Mouse (Mus musculus): Measurements from ENCODE around the gene Trip13.

The Trip13 gene

DNA sequence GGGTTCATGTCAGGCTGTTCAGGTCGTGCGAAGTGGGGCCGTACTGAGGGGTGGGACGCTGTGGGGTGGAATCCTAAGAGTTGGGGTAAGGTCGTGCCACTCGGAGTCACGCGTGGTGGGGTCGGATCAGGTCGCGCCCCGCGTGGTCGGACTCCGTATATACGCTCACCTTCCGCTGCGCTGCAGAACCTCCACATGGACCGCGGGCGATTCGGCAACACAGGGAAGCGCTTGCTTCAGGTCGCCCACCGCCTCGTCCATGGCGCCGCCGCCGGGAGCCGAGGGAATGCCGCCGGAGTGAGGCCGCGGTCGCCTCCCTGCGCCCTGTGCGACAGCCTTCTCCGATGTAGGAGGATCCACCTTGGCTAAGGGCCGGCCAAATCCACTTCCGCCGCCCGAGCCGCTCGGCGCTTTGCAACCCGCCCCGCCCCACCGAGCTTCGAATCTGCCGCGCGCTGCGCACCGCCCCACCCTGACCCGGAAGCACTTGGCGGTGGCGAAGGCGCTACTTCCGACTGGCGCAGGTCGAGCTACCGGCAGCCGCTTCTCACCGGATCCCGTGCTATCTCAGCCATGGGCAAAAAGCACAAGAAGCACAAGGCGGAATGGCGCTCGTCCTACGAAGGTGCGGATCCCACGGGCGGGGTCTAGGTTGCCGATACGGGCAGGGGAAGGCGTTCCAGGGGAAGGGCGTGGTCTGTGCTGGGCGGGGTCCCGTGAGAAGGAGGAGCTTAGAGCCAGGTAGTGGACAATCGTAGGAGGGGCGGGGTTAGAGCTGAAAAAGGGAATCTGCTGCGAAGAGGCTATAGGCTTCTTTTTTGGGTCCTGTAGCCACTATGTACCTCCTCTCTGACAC, at the start of gene Trip13, which contains the start of gene Brd9:
Gene Trip13, minus strand, starts transcription at position 464 of the 856 bp plus-strand sequence.
Gene Brd9, plus strand, starts transcription at position 491 of the 856 bp plus-strand sequence.
- DNase-seq (ENCODE audit: low read depth): peak; percentile 95

DNA sequence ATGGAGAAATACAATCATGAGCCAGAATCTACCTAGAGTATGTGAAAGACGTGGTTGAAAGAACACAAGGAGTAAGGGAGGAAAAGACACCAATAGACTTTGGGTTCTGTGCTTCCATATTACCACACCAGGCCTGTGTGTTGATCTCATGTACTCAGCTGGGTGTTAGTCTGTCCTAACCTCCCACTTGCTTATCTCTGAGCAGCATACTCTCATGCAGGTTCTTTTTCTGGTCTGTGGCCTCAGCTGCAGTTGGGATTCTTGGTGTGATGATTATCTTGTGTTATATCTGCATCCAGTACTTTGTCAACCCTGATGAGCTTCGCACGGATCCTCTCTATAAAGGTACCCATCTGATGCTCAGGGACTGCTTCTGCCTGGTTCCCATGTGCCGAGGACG, 39.4 kb upstream of the Trip13 start:
- DNase-seq (ENCODE audit: low read depth): no peak

DNA sequence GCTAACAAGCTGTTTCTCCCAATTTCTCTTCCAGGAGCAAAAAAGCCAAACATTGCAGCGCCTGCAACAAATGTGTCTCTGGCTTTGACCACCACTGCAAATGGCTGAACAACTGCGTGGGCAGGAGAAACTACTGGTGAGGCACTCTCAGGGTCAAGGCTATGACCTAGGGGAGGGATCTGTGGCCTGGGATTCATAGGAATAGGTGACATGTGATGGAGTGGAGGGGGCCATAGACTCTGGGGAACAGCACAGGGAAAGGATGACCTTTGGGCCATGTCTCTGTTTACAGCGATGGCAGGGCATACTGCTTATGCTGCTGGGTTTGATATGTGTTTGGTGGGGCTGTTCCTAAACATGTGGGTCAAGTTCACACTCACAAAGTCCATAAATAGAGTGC, 36.9 kb upstream of the Trip13 start:
- no peak for DNase-seq (ENCODE audit: low read depth)

DNA sequence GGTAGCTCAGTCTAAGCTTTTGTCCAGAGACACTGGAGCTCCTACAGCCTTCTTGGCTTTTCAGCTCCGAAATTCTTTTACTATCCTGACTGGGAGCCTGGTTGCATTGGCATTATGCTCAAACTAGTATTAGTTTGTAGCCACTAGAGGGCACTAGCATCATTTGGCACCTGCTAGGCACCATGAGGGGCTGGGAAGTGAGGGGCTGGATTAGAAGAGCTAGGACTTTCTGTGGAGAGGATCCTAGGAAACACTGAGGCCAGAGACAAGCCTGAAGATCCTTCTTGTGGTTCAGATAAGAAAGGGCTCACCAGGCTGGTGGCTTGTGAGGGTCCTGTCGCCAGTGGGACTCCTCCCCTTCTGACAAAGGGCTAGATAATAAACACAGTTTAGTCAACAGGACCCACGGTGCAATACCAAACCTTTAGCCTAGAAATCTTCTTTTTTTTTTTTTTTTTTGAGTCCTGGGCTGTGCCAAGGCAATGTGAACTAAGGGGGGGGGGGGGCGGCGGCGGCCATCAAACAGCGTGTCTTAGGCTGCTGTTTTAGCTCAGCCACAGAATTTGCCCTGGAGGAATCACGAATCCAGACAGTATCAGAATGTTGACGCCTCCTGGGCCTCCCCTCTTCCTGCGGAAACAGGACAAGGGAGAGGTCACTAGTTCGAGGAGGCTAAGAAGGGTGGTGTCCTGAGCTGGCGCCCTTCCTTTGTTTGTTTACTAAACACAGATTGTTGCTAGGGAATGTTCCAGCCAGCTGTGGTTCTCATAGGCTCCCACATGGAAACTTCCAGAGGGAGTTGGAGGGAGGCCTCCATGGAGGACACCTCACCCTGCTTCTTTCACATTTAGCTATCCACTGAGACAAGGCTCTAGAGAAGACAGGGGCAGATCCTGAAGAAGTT, 33.2 kb upstream of the Trip13 start:
- DNase-seq (ENCODE audit: low read depth): peak; percentile 62

DNA sequence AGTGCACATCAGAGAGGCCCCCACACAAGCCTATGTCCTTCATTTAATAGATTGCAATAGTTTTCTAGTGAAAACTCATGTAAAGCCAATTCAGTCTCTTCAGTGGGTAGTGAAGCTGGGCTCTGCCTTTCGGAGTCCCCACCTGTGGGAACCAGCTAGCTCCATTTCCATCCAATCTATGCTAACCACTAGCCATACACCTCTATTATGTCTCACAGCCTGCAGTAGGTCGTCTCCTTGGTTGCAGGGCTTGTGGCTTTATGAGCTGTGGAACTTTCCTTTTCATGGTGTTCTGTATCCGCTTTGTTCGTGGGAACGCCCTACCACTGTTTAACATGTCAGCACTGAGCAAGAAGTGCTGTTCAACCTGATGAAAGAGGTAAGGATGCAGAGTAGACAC, 26.0 kb upstream of the Trip13 start, which contains the start of gene Zdhhc11:
Gene Zdhhc11, plus strand, starts transcription at position 301 of the 400 bp plus-strand sequence.
- DNase-seq (ENCODE audit: low read depth): no peak

DNA sequence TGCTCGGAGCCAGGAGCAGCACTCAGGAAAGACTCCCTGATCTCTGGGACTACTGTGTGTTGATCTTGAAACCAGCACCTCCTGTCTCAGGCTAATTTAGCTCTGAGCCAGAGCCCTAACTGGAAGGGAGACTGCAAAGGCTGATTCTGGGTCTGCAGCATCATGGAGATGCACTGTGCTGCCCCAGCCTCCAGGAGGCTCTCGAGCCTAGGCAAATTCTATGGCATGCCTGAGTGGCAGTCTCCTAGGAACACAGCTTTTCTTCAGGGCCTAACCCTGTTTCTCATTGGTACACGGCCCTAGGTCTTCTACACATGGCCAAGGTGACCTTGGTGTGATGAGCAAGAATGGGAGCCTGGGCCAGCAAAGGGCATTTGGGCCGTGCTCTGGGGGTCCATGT, 23.6 kb upstream of the Trip13 start:
- no peak for DNase-seq (ENCODE audit: low read depth)

DNA sequence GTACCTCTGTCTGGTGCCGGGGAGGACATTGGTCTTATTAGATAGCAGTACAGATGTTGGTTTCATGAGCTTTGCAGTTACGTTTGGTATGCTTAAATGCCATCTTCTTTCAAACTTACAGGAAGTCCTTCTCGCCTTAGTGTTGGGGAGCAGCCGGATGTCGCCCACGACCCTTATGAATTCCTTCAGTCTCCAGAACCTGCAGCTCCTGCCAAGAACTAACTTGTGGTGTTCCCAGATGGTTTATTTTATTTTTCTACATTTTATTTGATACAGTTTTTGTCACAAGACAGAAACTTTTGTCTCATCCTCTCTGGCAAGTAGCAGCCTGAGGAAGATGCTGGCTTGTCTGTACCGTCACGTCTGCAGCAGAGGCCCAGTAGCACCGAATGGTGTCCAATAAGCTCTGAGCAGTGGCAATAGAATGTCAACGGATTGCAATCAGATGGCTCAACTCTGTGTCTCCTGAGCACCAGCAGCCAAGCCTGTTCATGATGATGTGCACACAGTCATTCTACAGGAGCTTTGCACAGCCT, 22.6 kb upstream of the Trip13 start:
- DNase-seq (ENCODE audit: low read depth): no peak

DNA sequence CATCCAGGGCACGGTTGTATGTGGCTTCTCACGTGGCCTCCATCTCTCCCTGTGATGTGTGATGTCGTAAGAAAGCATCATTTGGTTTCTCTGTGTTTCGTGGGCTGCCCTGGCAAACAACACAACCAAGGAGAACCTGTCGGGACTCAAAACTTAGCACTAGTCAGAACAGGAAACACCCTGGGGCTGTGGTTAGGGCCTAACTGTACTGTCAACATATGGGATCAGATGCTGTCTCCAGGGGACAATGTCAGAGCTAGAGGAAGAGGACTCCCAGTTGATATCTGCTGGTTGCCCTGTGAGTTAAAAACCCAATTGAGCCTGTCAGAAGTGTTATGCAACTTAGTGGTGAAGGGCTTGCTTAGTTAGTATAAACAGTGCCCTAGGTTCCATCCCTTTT, 17.9 kb upstream of the Trip13 start:
- DNase-seq (ENCODE audit: low read depth): no peak

DNA sequence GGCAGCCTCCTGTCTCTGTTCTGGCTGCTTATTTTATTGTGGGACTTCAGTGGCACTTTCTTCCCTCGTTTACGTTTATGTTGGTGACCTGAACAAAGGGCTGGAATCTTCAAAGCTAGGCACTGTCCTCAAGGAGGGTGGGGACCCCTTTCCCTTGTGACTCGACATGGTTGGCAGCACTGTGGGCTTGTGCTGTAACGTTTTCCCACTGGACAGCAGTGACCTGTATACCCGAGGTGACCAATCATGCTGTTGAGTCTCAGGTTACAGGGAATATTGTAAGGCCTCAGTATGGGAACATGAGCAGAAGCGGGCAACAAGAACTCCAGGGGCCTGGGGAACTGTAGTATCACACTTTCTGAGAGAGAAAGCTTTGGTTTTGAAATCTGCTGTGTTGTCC, 17.1 kb upstream of the Trip13 start:
- no peak for DNase-seq (ENCODE audit: low read depth)

DNA sequence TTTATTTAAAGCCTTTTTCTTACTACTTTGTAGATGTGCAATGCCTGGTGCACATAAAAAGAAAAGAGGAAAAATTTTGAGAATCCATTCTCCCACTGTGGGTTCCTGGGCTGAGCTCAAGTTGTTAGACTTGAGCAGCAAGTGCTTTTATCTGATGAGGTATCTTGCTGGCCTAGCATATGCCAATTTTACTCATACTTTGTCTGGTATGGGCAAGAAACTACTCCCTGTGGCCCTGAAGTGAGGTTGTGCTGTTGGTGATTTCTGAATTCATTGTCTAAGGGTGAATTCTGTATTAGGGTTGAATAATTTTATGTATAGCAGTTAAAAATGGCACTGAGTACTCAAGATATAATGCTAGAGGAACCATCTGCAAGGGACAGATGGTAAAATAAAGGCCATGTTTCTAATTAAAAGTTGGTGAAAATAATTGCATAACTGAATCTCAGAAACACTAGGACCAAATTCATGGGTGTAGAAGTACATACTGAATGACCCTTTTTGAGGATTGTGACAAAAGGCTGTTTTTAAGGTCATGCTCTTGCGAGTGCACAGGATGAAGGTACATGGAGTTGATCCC, 16.1 kb upstream of the Trip13 start:
- no peak for DNase-seq (ENCODE audit: low read depth)

DNA sequence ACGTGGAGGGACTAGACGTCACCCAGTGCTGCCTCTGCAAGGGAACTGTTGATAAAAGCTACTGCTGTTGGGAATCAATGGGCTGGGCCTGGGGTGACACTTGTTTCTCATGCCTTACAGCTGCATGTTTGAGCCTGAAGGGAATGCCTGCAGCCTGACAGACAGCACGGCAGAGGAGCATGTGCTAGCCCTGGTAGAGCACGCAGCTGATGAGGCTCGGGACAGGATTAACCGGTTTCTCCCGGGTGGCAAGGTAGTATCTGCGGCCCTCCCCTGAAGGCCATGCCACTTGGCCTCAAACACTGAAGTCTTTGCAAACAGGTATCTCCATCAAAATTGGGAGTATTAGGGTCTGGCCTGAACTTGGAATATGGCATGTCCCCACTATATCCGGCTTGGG, 7.0 kb upstream of the Trip13 start:
- DNase-seq (ENCODE audit: low read depth): no peak

DNA sequence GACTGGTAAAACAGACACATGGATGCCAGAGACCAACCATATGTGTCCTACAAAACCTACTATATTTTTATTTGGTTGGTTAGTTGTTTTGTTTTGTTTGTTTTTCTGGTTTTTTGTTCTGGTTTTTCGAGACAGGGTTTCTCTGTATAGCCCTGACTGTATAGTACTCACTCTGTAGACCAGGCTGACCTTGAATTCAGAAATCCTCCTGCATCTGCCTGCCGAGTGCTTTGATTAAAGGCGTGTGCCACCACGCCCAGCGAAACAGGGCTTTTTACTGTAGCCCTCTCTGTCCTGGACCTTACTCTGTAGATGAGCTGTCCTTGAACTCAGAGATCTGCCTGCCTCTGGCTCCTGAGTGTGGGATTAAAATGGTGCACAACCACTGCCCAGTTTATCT, 1.5 kb upstream of the Trip13 start:
- DNase-seq (ENCODE audit: low read depth): no peak

DNA sequence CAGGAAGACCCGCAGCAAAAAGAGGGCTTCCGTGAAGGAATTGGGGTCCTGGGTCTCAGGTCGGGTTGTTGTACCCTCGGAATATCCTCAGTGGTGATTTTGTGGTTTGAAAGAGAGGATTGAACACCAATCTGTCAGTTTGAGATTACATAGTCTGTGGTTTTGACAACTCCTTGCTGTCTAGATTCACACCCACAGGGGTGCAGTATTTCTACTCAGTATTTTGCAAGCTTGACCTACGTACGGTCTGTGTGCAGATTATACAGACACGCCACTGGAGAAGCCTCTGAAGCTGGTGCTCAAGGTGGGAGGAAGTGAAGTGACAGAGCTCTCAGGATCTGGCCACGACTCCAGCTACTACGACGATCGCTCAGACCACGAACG, 585 bp upstream of the Trip13 start:
- no peak for DNase-seq (ENCODE audit: low read depth)

DNA sequence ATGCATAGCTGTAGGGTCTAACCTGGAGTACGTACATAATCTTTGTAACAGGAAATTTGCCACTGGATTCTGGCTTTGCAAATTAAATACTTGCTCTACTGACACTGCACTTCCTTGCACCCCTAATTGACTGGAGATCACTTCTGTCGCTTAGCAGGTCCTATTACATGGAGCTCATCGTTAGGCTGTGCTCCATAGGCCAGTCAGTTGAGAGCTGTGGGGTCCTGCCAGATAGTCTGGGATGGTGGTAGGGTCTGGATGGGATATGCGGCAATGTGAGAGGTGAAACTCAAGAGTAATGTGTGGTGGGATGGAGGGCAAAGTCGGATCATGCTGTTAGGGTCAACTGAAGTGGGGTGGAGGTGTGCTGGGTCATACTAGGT, 655 bp downstream of the Trip13 start:
- DNase-seq (ENCODE audit: low read depth): no peak

DNA sequence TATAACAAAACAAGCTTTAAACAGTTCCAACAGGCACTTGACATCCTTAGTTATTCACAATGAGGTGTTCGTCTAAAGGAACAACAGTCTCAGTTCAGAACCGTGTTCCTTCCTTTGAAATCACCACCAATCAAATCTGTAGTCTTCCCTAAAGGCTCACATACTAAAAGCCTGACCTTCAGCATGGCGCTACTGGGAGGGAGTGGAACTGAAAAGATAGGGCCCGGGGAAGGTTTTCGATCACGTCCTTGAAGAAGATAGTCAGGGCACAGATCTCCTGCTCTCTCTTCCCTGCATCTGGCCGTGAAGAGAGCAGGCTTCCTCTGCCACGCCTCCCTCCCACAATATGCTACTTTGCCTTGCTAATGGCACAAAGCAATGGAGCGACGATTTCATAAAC, 5.4 kb downstream of the Trip13 start:
- no peak for DNase-seq (ENCODE audit: low read depth)

DNA sequence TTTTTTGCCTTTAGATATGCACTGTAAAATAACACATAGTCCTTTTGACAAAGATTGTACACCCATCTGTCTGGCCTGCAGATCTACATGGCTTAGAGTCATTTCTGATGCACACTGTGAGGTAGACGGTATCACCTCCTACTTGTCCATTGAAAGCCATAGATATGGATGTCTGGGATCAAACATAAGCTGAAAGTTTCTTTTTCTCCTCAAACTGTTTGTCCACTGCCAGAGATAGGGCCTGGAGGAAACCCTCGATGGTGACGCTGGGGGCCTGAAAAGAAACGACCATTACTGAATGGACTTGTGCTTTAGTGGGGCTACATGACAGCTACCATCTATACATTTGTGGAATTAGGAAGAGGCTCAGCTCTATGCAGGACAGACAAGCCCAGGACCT, 24.5 kb downstream of the Trip13 start:
- DNase-seq (ENCODE audit: low read depth): no peak

DNA sequence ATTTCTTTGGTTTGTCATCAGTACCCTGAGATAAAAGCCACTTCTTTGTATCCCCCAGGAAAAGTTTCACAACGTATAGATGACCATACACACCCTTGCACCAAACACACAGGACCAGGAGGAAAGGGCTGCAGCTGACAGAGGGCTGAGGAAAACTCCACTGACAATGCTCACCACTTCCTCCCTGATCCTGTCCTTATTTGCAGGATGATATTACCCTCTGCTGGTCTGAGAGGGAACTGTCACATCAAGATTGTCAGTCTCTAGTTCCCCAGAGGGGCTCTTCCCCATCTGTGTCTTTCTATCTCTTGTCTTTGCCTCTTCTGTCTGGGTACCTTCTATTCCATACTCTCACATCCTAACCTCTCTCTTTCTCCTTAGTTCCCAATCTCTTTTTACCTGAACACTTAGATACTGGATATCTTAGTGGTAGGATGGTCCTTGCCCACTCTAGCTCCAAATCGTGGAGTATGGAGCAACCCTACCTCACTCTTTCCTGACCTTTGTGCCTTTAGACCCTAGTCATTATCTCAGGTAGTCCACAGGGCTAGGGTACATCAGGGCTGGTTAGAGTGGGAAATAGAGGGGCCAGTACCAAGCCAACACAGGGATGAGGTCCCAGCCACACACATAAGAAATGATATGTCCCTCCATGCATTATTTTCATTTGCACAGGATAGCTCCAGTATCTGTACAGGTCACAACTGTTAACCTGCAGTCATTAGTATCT, 29.7 kb downstream of the Trip13 start:
- DNase-seq (ENCODE audit: low read depth): peak; percentile 57

DNA sequence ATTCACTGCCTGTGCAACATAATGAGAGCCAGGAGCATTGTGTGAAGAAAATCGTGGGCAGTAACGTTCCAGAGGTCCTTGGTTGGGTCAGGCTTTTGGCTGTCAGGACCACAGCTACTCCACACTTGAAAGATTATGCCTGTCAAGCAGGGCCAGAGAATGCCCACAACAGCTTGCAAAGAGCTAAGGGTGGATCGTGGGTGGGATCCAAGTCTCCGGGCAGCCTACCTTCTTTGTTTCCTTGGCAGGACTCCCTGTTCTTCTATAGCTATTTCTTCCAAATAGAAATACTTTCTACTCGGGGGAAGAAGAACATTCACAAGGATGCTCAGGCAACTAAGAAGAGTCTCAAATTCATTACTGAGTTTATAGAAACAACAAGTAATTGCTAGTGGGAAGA, 30.4 kb downstream of the Trip13 start:
- no peak for DNase-seq (ENCODE audit: low read depth)

DNA sequence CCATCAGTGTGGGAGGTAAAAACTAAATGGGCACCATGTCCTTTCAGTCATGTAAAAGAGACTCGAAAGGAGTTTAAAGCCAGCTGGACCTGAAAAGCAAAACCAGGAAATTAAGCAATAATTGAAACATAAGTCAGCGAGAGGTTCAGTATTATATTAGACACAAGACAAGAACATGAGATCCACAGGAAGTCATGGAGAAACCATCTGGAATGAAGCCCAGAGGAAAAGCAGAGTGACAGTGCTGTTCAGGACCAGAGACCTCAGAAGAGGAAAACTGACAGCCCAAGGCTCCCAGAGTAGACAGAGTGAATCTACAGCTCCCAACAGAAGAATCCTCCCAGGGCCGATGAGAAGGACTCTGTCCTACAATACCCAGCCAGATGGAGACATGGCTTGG, 40.0 kb downstream of the Trip13 start:
- DNase-seq (ENCODE audit: low read depth): no peak

DNA sequence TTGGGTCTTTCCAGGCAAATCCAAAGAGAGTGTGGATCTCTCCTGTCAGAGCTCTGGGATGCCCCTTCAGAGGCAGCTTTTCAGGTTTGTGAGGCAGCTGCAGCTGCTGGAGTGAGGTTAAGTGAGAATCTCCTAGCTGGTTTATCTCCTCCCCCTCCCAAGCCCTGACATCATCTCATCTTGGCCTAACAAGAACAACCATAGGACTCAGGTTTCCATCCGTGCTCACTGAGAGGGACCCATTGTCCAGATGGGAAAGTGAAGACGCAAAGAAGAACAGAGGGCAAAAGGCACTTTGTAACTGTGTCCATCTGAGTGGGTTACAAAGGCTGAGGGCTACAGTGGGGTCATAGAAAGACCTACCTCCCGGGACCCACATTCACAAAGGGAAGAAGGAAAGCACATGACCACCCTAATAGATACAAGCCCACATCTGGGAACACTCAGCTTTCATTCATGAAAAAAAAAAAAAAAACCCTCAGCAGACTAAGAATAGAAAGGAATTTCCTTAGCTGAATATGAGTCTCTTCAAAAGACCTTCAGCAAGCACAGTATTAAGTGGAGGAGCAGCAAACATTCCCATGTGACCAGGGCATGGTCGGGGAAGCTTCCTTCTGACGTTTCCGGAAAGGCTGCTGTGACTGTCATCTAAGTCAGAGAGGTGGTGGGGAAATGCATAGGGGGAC, 44.9 kb downstream of the Trip13 start:
- no peak for DNase-seq (ENCODE audit: low read depth)

DNA sequence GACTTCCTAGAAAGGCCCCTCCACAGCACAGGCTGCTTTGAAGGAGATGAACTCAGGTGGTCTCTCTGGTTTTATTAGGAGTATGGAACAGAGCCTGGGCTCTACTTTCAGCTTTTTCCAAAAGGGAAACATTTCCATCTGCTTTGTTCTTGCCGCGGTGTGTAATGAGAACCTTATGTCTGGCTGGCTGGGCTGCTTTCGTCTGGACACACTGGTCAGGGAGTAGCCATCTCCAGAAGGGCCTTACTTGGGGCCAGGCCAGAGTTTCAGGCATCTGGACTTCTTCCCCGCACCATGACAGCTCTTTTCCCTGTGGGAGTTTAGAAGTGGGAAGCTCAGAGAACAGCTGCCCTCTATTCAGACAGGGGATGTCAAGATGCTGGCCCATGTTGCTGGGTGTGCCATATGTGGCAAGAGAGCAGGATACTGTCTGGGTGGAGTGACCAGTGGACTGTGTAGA, 50.1 kb downstream of the Trip13 start:
- no peak for DNase-seq (ENCODE audit: low read depth)

All from naive thymus-derived CD4-positive, alpha-beta T cell, adult 2 months (primary cell).